Mouse (Mus musculus): ENCODE measurements around the gene Olfr417. TPM values are rescaled to one million over a fixed set of nuclear protein-coding genes. Genes with fewer than 3 reads are reported as not detected.
"Not testable (repeated sequence)": the region's sequence is repeated elsewhere in the genome, so short reads cannot be mapped to it uniquely, and the experiment has no call there.

Gene Olfr417
- 0.05 TPM in 1 of 2 replicates, not detected in the other for polyA plus RNA-seq (2015; fragmentation: Nextera tagmentation; extraction: Ambion mirVana)

DNA sequence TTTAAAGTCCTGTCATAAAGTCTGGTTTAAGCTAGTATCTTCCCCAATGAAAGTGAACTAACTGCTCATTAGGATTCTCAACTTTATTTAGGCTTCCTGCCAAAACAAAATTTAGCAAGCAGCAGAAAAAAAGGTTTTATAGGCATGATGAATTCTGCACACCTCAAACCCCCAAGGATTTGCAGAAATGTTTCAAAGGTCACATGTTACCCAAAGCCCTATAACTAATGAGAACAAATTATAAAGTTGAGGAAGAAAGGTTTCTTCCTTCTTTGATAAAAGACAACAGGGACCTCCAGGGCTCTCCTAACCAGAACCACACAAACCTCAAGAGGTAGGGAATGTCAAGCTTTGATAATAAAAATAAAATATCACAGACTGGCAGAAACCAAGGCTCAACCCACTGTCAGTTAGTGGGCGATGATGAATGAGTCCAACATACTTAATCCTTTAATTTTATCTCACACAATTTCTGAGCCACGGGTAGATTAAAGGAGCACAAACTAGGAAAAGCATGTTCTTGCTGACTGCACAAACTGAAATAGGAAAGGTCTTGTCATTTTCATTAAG lies at the start of gene Olfr417:
Gene Olfr417 (plus strand): TSS at position 241 of the 570 bp plus-strand sequence.
- Histone ChIP-seq H3K4me1 (no peaks in the 10 kb centered on the region), H3K27ac (replicated peaks) (no peak within 1 kb of the TSS), H3K27me3 (no peaks in the 10 kb centered on the region), H3K36me3 (no peaks in the 10 kb centered on the region), H3K4me3 (replicated peaks) (no peak within 1 kb of the TSS), H3K9ac (no peak within 1 kb of the TSS), H3K9me3 (replicated peaks) (no peaks in the 10 kb centered on the region), H3K4me2 (replicated peaks) (no peak within 1 kb of the TSS)
- 56% methylated on average over 2 of the region's 2 CpGs for WGBS
- no peak for ATAC-seq (ENCODE audit: insufficient number of reproducible peaks, low FRiP score, low TSS enrichment, low read depth)

DNA sequence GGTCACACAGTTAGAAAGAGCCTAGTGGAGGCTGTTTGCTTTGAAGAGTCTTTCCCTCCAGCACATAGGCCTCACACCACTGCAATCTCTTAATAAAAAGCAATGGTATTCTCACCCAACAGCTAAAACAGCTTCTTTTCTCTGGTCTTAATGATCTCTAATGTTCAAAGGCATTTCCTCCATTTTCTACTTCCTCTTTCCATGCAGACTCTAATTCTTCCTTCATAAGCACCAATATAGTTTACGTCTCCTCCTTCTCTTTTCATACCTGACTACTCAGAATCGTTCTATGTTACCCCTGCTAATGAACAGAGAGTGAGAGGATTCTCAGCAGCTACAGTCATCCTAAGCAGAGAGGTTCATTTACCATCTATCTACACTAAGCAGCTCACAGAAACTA lies 47.6 kb upstream of the Olfr417 start:
- Histone ChIP-seq H3K27me3 (no peaks in the 10 kb centered on the region), H3K4me1 (no peaks in the 10 kb centered on the region), H3K9me3 (replicated peaks) (no peaks in the 10 kb centered on the region), H3K27ac (replicated peaks) (no peak overlapping the region), H3K36me3 (no peaks in the 10 kb centered on the region), H3K9ac (no peak overlapping the region), H3K4me2 (replicated peaks) (no peak overlapping the region), H3K4me3 (replicated peaks) (no peak overlapping the region)
- ATAC-seq (ENCODE audit: insufficient number of reproducible peaks, low FRiP score, low TSS enrichment, low read depth) = no peak
- 70% methylated on average over 2 of the region's 2 CpGs for WGBS

- H3K9ac ChIP-seq = no peak within 1 kb of the TSS
Measured at GRCm38 (mm10) chr1:174330218-174330617, 34.7 kb upstream of the Olfr417 start, which contains the start of gene Mptx1. TSS of gene Mptx1 (plus strand) at chr1:174330518.

GRCm38 (mm10) chr1:174353636-174354035 lies 11.3 kb upstream of the Olfr417 start:
- WGBS = 56% methylated on average over 1 of the region's 1 CpGs
- H3K27me3 ChIP-seq; H3K27ac ChIP-seq (replicated peaks); H3K9ac ChIP-seq; H3K4me2 ChIP-seq (replicated peaks); H3K9me3 ChIP-seq (replicated peaks); H3K36me3 ChIP-seq; H3K4me3 ChIP-seq (replicated peaks); ATAC-seq (ENCODE audit: insufficient number of reproducible peaks, low FRiP score, low TSS enrichment, low read depth); H3K4me1 ChIP-seq: not testable (repeated sequence)

More at GRCm38 (mm10) chr1:174330218-174330617, 34.7 kb upstream of the Olfr417 start, which contains the start of gene Mptx1:
- no peaks in the 10 kb centered on the region for H3K27me3 ChIP-seq
- H3K36me3 ChIP-seq = no peaks in the 10 kb centered on the region
- no peak within 1 kb of the TSS for H3K4me3 ChIP-seq (replicated peaks)
- H3K4me2 ChIP-seq (replicated peaks) = no peak within 1 kb of the TSS
- no peaks in the 10 kb centered on the region for H3K9me3 ChIP-seq (replicated peaks)
- H3K27ac ChIP-seq (replicated peaks) = no peak within 1 kb of the TSS
- H3K4me1 ChIP-seq = no peaks in the 10 kb centered on the region
- no peak for ATAC-seq (ENCODE audit: insufficient number of reproducible peaks, low FRiP score, low TSS enrichment, low read depth)

- Histone ChIP-seq H3K4me1 (no peaks in the 10 kb centered on the region), H3K9me3 (replicated peaks) (no peaks in the 10 kb centered on the region), H3K9ac (no peak overlapping the region), H3K27ac (replicated peaks) (no peak overlapping the region), H3K36me3 (no peaks in the 10 kb centered on the region), H3K27me3 (no peaks in the 10 kb centered on the region), H3K4me3 (replicated peaks) (no peak overlapping the region), H3K4me2 (replicated peaks) (no peak overlapping the region)
- WGBS = 76% methylated on average over 5 of the region's 5 CpGs
- no peak for ATAC-seq (ENCODE audit: insufficient number of reproducible peaks, low FRiP score, low TSS enrichment, low read depth)
Measured at GRCm38 (mm10) chr1:174354640-174355039, 10.3 kb upstream of the Olfr417 start.

DNA sequence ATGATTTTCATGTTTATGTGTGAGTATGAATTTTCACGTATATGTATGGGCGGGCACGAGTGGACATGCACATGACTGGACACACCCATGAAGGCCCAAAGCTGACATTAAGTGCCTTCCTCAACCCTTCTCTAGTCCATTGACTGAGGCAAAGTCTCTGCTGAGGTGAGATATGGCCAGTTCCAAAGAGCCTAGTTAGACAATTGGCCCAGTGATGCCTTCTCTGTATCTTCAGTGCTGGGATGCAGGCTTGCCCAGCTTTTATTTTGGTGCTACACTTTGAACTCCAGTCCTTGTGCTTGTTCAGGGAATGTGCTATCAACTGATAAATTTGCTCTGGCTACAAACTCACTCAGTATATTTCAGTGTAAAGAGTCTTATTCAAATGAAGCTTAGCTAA lies 8.9 kb downstream of the Olfr417 start:
- 86% methylated on average over 3 of the region's 3 CpGs for WGBS
- H3K4me1 ChIP-seq = no peaks in the 10 kb centered on the region
- no peak overlapping the region for H3K27ac ChIP-seq (replicated peaks)
- H3K4me2 ChIP-seq (replicated peaks) = no peak overlapping the region
- no peak overlapping the region for H3K4me3 ChIP-seq (replicated peaks)
- no peaks in the 10 kb centered on the region for H3K27me3 ChIP-seq
- no peak for ATAC-seq (ENCODE audit: insufficient number of reproducible peaks, low FRiP score, low TSS enrichment, low read depth)
- H3K9me3 ChIP-seq (replicated peaks) = no peaks in the 10 kb centered on the region
- H3K36me3 ChIP-seq = no peaks in the 10 kb centered on the region
- H3K9ac ChIP-seq = no peak overlapping the region

GRCm38 (mm10) chr1:174390746-174391145 lies 25.8 kb downstream of the Olfr417 start, which contains the start of gene Olfr248:
TSS of gene Olfr248 (plus strand) at chr1:174391046.
- ATAC-seq (ENCODE audit: insufficient number of reproducible peaks, low FRiP score, low TSS enrichment, low read depth) = no peak
- WGBS = 90% methylated on average over 2 of the region's 2 CpGs
- H3K36me3 ChIP-seq = no peaks in the 10 kb centered on the region
- no peaks in the 10 kb centered on the region for H3K4me1 ChIP-seq
- no peak within 1 kb of the TSS for H3K4me3 ChIP-seq (replicated peaks)
- no peak within 1 kb of the TSS for H3K4me2 ChIP-seq (replicated peaks)
- H3K27me3 ChIP-seq = no peaks in the 10 kb centered on the region
- H3K9me3 ChIP-seq (replicated peaks) = no peaks in the 10 kb centered on the region
- no peak within 1 kb of the TSS for H3K9ac ChIP-seq
- no peak within 1 kb of the TSS for H3K27ac ChIP-seq (replicated peaks)

DNA sequence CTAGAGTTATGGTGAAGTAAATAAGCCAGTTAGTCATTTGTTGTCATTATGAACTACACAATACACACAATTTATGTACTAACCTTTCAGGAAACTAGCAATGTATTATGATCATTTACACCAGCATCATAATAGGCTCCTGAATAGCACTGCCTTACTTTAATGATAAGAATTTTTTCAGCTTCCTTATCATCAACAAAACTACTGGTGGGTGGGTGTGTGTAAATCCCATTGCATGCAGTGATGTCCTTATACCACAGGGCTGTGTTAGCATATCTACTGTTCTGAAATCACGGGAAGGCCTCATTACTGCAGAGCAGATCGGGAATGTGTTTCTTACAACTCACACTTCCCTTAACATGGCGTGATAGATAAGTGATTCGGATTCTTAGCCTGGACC lies 58.0 kb downstream of the Olfr417 start:
- 87% methylated on average over 4 of the region's 4 CpGs for WGBS
- H3K36me3 ChIP-seq = no peaks in the 10 kb centered on the region
- H3K4me2 ChIP-seq (replicated peaks) = no peak overlapping the region
- H3K27me3 ChIP-seq = no peaks in the 10 kb centered on the region
- H3K27ac ChIP-seq (replicated peaks) = no peak overlapping the region
- H3K4me3 ChIP-seq (replicated peaks) = no peak overlapping the region
- no peaks in the 10 kb centered on the region for H3K9me3 ChIP-seq (replicated peaks)
- H3K9ac ChIP-seq = no peak overlapping the region
- no peaks in the 10 kb centered on the region for H3K4me1 ChIP-seq
- no peak for ATAC-seq (ENCODE audit: insufficient number of reproducible peaks, low FRiP score, low TSS enrichment, low read depth)

DNA sequence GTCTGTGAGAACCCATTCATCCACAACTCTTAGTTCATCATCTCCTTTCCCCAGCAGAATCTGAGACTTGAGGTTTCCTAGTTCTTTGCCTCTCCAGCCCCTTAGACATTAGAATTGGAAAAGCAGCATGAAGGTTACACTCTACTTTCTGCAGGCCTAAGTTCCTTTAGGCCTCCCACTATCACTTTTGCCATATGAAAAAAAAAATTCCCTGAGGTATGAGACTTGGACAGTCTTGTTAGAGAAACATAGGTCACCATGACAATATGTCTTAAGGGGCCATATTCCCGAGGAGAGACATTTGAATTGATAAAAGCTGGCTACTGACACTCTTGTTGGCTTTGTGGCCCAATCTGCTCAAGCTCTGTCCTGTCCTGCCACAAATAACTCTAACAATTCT lies 58.8 kb downstream of the Olfr417 start, which contains the start of gene Olfr414:
Gene Olfr414 (plus strand): TSS at position 301 of the 400 bp plus-strand sequence.
- no peaks in the 10 kb centered on the region for H3K4me1 ChIP-seq
- H3K4me3 ChIP-seq (replicated peaks) = no peak within 1 kb of the TSS
- no peaks in the 10 kb centered on the region for H3K36me3 ChIP-seq
- no peak within 1 kb of the TSS for H3K27ac ChIP-seq (replicated peaks)
- WGBS = 51% methylated on average over 1 of the region's 1 CpGs
- ATAC-seq (ENCODE audit: insufficient number of reproducible peaks, low FRiP score, low TSS enrichment, low read depth) = no peak
- no peak within 1 kb of the TSS for H3K9ac ChIP-seq
- no peaks in the 10 kb centered on the region for H3K27me3 ChIP-seq
- H3K4me2 ChIP-seq (replicated peaks) = no peak within 1 kb of the TSS
- H3K9me3 ChIP-seq (replicated peaks) = no peaks in the 10 kb centered on the region

Other genes with a start within 250 kb of the Olfr417 start
- 0.17 and 0.24 TPM in 2 replicates for gene Olfr231, start 244.0 kb upstream of the Olfr417 start, polyA plus RNA-seq (2015; fragmentation: Nextera tagmentation; extraction: Ambion mirVana)
- gene Olfr424, start 233.6 kb upstream of the Olfr417 start, polyA plus RNA-seq (2015; fragmentation: Nextera tagmentation; extraction: Ambion mirVana) = 0.13 and 0.19 TPM in 2 replicates
- gene Olfr420, start 209.5 kb upstream of the Olfr417 start, polyA plus RNA-seq (2015; fragmentation: Nextera tagmentation; extraction: Ambion mirVana) = 0.11 and 0.15 TPM in 2 replicates
- 0.17 and 0.24 TPM in 2 replicates for gene Spta1, start 192.3 kb upstream of the Olfr417 start, polyA plus RNA-seq (2015; fragmentation: Nextera tagmentation; extraction: Ambion mirVana)
- gene Olfr419, start 113.1 kb upstream of the Olfr417 start, polyA plus RNA-seq (2015; fragmentation: Nextera tagmentation; extraction: Ambion mirVana) = 0.46 and 0.53 TPM in 2 replicates
- gene Mptx1, start 34.6 kb upstream of the Olfr417 start, polyA plus RNA-seq (2015; fragmentation: Nextera tagmentation; extraction: Ambion mirVana) = not detected in 2 replicates
- not detected in 2 replicates for gene Olfr248, start 25.9 kb downstream of the Olfr417 start, polyA plus RNA-seq (2015; fragmentation: Nextera tagmentation; extraction: Ambion mirVana)
- 0.17 and 0.24 TPM in 2 replicates for gene Olfr414, start 58.9 kb downstream of the Olfr417 start, polyA plus RNA-seq (2015; fragmentation: Nextera tagmentation; extraction: Ambion mirVana)
- gene Olfr220, start 77.0 kb downstream of the Olfr417 start, polyA plus RNA-seq (2015; fragmentation: Nextera tagmentation; extraction: Ambion mirVana) = 0.09 TPM in 1 of 2 replicates, not detected in the other
- gene Fmn2, start 136.7 kb downstream of the Olfr417 start, polyA plus RNA-seq (2015; fragmentation: Nextera tagmentation; extraction: Ambion mirVana) = 1.9 and 2.5 TPM in 2 replicates

Measured in embryonic facial prominence, embryonic 15.5 days (tissue).